Mouse (Mus musculus) heart, embryonic 16.5 days (tissue): Measurements from ENCODE around the gene Ciapin1. TPM values are rescaled to one million over a fixed set of nuclear protein-coding genes. Genes with fewer than 3 reads are reported as not detected.

ENCODE experiments used
- ATAC-seq: fragments of 200-750 bp; cut with Nextera tagmentation; replicated peaks from 2 replicates; pipeline ENCODE4 v1.8.0; 2017; ENCODE audit warnings: moderate number of reproducible peaks; ENCODE audit not compliant: insufficient read depth, low FRiP score; ENCODE audit errors: extremely low read depth
- H3K27ac ChIP-seq: fragments of 300-500 bp; sonication (generic); 2 replicates; pipeline ENCODE4 v1.5.1; 2014; ENCODE audit warnings: mild to moderate bottlenecking, low read length, control low read depth, moderate library complexity
- H3K27me3 ChIP-seq: fragments of 300-500 bp; sonication (generic); 2 replicates; pipeline ENCODE4 v1.6.1; 2014; ENCODE audit warnings: low read length, mixed read lengths; ENCODE audit not compliant: control insufficient read depth, insufficient read depth
- H3K36me3 ChIP-seq: fragments of 300-500 bp; sonication (generic); 2 replicates; pipeline ENCODE4 v1.6.1; 2014; ENCODE audit not compliant: control insufficient read depth, insufficient read depth
- H3K4me1 ChIP-seq: fragments of 300-500 bp; sonication (generic); 2 replicates; pipeline ENCODE4 v1.6.1; 2014; ENCODE audit warnings: low read length, mixed read lengths; ENCODE audit not compliant: control insufficient read depth, insufficient read depth
- H3K4me2 ChIP-seq: fragments of 300-500 bp; sonication (generic); 2 replicates; pipeline ENCODE4 v1.6.1; 2014; ENCODE audit warnings: low read depth, mild to moderate bottlenecking, control low read depth, low read length
- H3K4me3 ChIP-seq: fragments of 300-500 bp; sonication (generic); 2 replicates; pipeline ENCODE4 v1.5.1; 2014; ENCODE audit warnings: mild to moderate bottlenecking, control low read depth, low read length
- H3K9ac ChIP-seq: fragments of 300-500 bp; sonication (generic); 2 replicates; pipeline ENCODE4 v1.6.1; 2014; ENCODE audit warnings: low read length, control low read depth
- H3K9me3 ChIP-seq: fragments of 300-500 bp; sonication (generic); replicated peaks from 2 replicates; pipeline ENCODE4 v1.6.1; 2016; ENCODE audit warnings: low read length; ENCODE audit not compliant: control insufficient read depth
- WGBS: fragments of 180-500 bp; shearing (Covaris S2); extraction: QIAGEN DNeasy Blood & Tissue Kit; methylation state at CpG from one replicate; pipeline ENCODE4 v1.1.7; 2014; 5-methylcytosine and 5-hydroxymethylcytosine counted together
- polyA plus RNA-seq: library from polyadenylated mRNA; unstranded; fragments of >200 nt; fragmentation: Nextera tagmentation; extraction: Ambion mirVana; gene quantifications from 2 replicates; pipeline ENCODE4 v1.2.1, GENCODE M21; 2015

Ciapin1 gene
- polyA plus RNA-seq, 1 experiment from 2014 or later: 98.8 TPM

DNA sequence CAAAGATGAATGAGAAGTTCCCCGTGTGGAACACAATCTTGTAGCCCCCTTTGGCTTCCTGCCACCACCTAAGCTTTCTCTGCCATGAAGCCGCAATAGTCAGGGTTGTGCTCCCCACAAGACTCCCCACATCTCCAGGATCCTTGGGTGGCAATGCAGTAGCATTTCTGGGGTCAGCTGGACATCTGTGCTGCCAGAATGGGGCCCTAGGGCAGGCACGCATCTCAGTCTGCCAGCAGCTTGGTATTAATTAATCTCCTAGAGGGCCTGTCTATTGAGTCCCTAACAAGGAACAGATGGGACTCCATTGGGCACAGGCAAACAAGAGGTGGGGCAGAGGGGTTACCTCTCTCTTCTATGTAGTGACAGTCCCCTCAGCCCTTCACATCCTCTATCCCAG is 34.0 kb upstream of the Ciapin1 start:
- Histone ChIP-seq H3K27ac (peak overlapping the region; percentile 28), H3K4me1 (peaks cover 60% of the 10 kb centered on the region), H3K4me3 (no peak overlapping the region)

DNA sequence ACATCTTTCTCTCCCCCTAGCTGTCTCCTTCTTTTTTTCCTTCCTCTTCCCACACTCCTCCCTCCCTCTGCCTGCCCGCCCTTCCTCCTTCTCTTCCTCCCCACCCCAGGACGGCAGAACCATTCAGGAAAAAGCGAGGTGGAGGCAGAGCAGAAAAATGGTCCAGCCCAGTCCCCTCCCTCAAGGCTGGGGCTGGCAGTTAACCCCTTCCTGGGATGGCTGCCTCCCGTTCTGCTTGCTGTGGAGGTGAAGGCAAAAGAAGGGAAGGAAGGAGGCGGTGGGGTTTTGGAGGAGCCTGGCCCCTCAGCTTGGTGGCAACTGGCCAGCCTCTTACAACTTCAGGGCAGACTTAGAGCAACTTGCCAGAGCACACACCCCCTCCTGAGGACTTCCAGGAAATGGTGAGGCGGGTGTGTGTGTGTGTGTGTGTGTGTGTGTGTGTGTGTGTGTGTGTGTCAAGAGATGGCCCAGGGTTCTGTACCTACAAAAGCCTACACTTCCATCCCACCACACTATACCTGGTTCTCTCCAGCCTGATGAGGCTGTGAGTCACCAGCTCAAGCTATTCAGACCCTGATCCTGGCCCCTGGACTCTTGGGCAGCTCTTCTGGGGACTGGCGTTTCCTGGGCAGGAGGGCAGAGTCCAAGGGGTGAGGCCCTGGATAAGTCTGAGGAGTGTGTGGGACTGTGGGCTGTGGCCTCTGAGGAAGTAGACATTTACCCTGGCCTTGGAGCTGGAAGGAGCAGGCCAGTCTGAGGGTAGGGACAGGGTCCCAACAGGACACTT is 33.1 kb upstream of the Ciapin1 start:
- Histone ChIP-seq H3K9me3 (no peaks in the 10 kb centered on the region), H3K27ac (peak overlapping the region; percentile 60), H3K9ac (peak overlapping the region; percentile 63), H3K4me1 (peaks cover 53% of the 10 kb centered on the region), H3K36me3 (no peaks in the 10 kb centered on the region), H3K4me3 (peak overlapping the region; percentile 46), H3K4me2 (peak overlapping the region; percentile 67), H3K27me3 (no peaks in the 10 kb centered on the region)
- peak; percentile 37 for ATAC-seq
- WGBS: 11% methylated on average over 7 of the region's 7 CpGs

More for the DNA sequence above, 34.0 kb upstream of the Ciapin1 start:
- Histone ChIP-seq H3K9me3 (no peaks in the 10 kb centered on the region), H3K27me3 (no peaks in the 10 kb centered on the region), H3K4me2 (peak overlapping the region; percentile 32), H3K9ac (0 out of 2 replicates have a peak overlapping the region, but pooled peaks have one; percentile 5), H3K36me3 (no peaks in the 10 kb centered on the region)
- 47% methylated on average over 3 of the region's 3 CpGs for WGBS
- ATAC-seq: no peak

DNA sequence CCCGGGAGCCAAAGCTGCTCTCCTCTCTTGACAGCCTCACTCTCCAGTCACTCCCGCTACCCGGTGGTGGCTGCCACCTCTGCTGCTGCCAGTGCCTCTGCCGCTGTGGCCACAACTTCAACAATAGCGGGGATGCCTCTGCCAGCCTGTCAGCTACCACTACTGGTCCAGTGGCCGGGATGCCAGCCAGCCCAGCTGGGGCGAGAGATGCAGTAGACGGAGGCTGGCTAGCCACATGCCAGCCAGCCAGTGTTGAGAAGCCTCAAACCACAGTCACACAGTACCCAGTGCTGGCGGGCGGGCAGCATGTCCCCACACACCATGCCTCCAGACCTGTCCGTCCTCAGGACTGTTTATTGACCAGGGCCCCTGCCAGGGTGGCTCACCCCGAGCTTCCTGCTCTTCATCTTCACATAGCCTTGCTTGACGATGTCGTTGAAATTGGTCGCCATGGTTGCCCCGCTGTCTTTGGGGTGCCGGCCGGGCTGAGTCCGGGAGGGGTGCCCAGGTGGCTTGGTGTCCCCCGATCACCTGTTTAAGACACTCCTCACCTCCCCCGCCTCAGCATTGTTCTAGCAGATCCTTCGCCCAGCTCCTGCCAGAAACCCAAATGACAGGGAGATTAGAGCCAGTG is 32.4 kb upstream of the Ciapin1 start:
- H3K27ac ChIP-seq: no peak overlapping the region; the same call in 1 of the 2 replicates
- peak overlapping the region; percentile 67 for H3K4me2 ChIP-seq
- H3K4me1 ChIP-seq: peaks cover 52% of the 10 kb centered on the region
- 14% methylated on average over 22 of the region's 22 CpGs for WGBS
- no peaks in the 10 kb centered on the region for H3K36me3 ChIP-seq
- no peaks in the 10 kb centered on the region for H3K27me3 ChIP-seq
- no peak for ATAC-seq
- no peaks in the 10 kb centered on the region for H3K9me3 ChIP-seq
- H3K4me3 ChIP-seq: peak overlapping the region; percentile 46
- peak overlapping the region; percentile 63 for H3K9ac ChIP-seq

- no peak overlapping the region for H3K27ac ChIP-seq
- peak overlapping the region; percentile 67; the same call in 1 of the 2 replicates for H3K4me2 ChIP-seq
- peaks cover 2% of the 10 kb centered on the region; the same call in 1 of the 2 replicates for H3K36me3 ChIP-seq
- H3K27me3 ChIP-seq: no peaks in the 10 kb centered on the region
- no peaks in the 10 kb centered on the region for H3K9me3 ChIP-seq
- no peak overlapping the region for H3K9ac ChIP-seq
- no peak overlapping the region; the same call in 1 of the 2 replicates for H3K4me3 ChIP-seq
- ATAC-seq: no peak
- WGBS: 47% methylated on average over 4 of the region's 4 CpGs
- H3K4me1 ChIP-seq: peaks cover 46% of the 10 kb centered on the region
Measured at GRCm38 (mm10) chr8:94870003-94870402, 31.8 kb upstream of the Ciapin1 start.

DNA sequence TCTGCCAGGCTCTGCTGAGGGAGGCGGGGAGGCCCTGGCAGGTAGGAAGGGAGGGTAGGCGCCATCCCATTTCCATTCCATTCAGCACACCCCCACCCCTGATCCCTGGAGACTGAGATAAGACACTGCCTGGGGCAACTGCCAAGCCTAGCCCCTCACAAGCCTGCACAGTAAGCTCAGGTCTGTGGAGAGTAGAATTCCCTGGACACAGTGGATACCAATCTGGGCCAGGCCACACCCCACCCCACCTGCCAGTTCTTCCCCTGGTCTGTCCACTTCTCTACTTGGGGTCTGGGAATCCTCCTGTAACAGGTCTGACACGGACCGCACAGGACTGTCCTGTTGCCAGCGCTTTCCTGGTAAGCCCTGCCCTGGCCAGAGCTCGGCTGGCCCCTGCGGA is 31.0 kb upstream of the Ciapin1 start:
- peak; percentile 21; the same call in 1 of the 2 replicates for ATAC-seq
- Histone ChIP-seq H3K4me2 (peak overlapping the region; percentile 17; the same call in 1 of the 2 replicates), H3K9ac (peak overlapping the region; percentile 35), H3K4me1 (peaks cover 39% of the 10 kb centered on the region), H3K27ac (no peak overlapping the region), H3K27me3 (no peaks in the 10 kb centered on the region), H3K4me3 (no peak overlapping the region), H3K36me3 (peaks cover 9% of the 10 kb centered on the region), H3K9me3 (no peaks in the 10 kb centered on the region)
- WGBS: 41% methylated on average over 7 of the region's 7 CpGs

GRCm38 (mm10) chr8:94866921-94867320 is 28.8 kb upstream of the Ciapin1 start:
- no peak overlapping the region for H3K27ac ChIP-seq
- H3K9me3 ChIP-seq: no peaks in the 10 kb centered on the region
- no peak for ATAC-seq
- H3K4me3 ChIP-seq: no peak overlapping the region
- peaks cover 36% of the 10 kb centered on the region for H3K4me1 ChIP-seq
- WGBS: 80% methylated on average over 9 of the region's 9 CpGs
- peaks cover 23% of the 10 kb centered on the region for H3K36me3 ChIP-seq
- no peak overlapping the region for H3K4me2 ChIP-seq
- no peak overlapping the region for H3K9ac ChIP-seq
- no peaks in the 10 kb centered on the region for H3K27me3 ChIP-seq

DNA sequence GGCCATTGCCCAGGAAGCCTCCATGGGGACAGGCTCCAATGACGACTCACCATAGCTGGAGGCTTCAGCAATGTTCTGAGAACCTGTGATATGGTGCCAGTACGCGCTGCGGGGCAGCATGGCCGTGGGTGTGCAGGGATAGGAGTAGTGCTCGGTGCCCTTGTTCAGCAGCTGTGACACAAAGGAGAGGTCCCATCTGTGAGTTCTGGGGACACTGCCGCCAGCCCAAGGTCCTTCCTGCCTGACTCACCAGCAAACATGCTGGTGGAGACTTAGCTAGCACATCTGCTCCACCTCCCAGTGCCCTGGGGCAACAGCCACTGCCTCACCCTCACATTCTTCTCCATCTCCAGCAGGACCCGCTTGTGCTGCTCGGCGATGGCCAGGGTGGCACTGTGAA is 27.1 kb upstream of the Ciapin1 start:
- Histone ChIP-seq H3K27me3 (no peaks in the 10 kb centered on the region), H3K4me2 (no peak overlapping the region), H3K9ac (no peak overlapping the region), H3K36me3 (peaks cover 29% of the 10 kb centered on the region), H3K9me3 (no peaks in the 10 kb centered on the region), H3K4me3 (no peak overlapping the region), H3K4me1 (peaks cover 22% of the 10 kb centered on the region), H3K27ac (no peak overlapping the region)
- WGBS: 82% methylated on average over 10 of the region's 10 CpGs
- no peak for ATAC-seq

DNA sequence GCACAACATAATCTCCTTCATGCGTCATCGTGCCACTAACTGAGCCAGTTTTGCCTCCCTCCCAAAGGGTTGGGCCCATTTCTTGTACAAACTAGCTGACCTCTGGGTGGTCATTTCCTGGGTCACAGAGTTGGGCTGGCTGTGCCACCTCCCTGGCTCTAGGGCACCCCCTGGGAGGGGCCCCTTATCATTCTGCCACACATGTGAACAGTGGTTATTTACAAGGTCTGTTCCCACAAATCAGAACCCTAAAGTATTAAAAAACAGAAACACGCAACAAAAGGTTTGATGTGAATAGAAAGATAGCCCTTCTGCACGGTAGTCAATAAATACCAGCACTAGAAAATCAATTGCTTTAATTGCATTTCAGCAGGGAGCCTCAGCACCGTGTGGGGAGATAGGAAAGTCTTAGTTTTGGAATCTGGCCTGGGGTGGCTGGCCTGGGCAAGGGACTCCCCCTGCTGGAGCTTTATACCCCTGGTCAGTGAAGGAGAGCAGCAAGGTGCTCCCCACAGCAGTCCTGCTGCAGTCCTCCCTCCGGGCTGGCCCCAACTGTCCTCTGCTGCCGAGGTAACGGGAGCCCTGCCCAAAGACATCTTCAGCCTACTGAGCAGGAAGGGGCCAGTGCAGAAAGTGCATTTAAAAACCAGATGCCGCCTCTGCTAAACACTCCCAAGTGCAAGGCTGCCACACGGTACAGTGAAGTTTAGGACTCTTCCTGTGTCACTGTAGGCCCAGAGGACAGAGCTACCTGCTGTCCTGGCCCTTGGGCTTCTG is 25.9 kb upstream of the Ciapin1 start:
- WGBS: 65% methylated on average over 10 of the region's 10 CpGs
- H3K27me3 ChIP-seq: no peaks in the 10 kb centered on the region
- H3K9ac ChIP-seq: no peak overlapping the region
- H3K4me1 ChIP-seq: peaks cover 12% of the 10 kb centered on the region
- no peak for ATAC-seq
- H3K36me3 ChIP-seq: peaks cover 31% of the 10 kb centered on the region
- no peaks in the 10 kb centered on the region for H3K9me3 ChIP-seq
- H3K27ac ChIP-seq: no peak overlapping the region
- no peak overlapping the region for H3K4me3 ChIP-seq
- no peak overlapping the region for H3K4me2 ChIP-seq
